Mouse (Mus musculus) adrenal gland, adult 18-20 months (tissue): ENCODE measurements at regions not wholly inside any gene's neighbourhood (a gene's known extent, or its start where the extent isn't known, plus 50 kb on each side); places are given as distances from the start of the nearest gene placed in this dataset.

Experiments used
- DNase-seq, 2 experiments: peaks; one replicate each; pipeline ENCODE4 v3.0.0; 2021 to 2022; ENCODE audit warnings: low spot score in 2 of 2

DNA sequence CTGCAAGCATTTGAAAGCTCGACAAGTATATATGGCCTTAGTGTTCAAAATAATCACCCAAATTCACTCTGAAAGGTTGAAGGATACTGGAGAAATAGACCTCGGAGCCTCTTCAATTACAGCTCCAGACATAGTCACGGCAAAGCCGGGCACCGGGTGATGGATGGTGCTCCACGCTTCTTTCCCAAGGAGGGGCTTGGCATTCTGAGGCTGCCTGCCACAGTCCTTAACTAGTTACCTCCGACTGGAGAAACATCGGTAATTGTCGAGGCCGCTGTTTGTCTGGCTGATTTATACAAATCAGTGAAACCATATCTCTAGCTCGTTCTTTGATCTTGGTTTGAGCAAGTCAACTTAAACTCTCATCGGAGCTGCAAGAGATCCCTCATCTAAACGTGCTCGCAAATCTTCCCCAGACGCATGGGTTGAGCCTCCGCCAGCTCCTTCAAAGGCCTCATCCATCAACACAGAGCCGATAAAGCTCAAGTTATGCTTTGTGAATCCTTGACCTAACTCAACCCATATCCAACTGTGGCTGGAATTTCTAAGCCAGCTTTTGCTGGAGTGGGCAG lies 145.4 kb upstream of the Stx16 start:
- peak in 1 of 2 experiments; percentile 9 for DNase-seq

DNA sequence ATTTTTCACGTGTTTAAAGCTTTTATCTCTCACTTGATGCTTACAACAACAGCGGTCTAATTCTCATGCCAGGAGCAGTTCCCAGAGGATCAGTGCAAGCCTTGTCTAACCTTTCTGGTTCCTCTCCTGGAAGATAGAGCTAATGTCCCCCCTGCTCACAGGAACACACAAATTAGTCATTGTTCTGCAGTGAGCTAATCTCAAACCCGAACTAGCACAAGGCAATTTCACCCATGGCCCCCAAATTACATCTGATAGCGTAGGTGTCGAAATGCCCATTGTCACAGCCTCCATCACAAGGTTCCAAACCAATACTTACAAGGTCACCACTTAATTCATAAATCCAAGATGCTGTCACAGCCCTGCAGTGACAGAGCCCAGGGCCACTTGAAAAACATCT lies 140.4 kb upstream of the Stx16 start:
- no peak for DNase-seq

DNA sequence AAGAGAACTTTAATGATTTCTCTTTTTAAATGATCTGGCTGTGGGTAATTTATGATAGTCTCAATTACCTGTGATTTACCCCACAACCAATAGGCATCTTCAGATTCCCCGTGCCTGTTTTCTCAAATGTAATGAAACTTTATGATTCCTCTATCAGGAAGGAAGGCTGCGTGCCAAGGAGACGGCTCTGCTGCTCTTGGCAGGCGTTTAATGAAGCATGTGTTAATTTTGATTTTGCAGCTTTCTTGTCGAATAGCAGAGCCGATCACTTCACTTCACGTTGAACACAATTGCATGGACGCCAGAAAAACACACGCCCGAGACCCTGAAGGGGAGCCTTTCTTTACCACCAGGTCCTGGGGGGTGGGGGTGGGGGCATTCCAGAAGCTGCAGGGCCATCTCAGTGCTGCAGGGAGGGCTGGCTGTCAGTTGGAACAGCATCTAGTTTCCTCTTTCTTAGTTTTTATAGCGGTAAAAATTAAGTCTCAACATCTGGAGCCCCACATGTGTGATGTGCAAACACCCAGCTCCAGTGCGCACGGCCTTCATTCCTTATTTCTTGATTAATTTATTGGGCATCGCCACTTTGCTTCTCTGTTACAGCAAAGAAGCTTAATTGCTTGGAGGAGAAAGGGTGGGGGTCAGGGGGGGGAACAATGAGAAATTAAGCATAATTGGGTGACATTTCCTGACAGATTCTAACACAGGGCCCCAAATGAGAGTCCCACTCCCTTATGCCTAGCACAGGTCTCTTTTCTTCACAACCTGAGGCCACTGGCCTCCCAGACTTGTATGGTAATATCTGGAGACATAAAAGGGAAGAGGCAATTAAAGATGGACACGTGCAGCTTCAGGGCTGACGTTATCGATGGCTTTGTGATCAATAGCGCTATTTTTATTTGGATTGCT lies 138.3 kb upstream of the Stx16 start:
- no peak for DNase-seq

DNA sequence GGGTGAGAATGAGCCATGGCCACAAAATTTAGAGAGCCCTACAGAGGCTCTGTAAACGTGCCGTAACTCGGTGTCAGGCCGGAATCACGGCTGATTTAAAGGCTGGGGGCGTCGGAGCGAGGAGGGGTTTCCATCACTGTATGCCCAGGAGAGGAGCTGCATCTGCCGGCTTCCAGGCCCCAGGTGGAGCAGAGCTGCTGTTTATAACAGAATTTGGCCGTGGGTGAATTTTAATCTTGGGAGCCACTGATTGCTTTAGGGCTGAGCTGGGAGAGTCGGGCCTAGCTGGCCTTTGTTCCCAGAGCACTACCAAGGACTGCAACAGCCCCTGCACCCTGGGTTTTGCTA lies 137.7 kb upstream of the Stx16 start:
- DNase-seq = no peak

DNA sequence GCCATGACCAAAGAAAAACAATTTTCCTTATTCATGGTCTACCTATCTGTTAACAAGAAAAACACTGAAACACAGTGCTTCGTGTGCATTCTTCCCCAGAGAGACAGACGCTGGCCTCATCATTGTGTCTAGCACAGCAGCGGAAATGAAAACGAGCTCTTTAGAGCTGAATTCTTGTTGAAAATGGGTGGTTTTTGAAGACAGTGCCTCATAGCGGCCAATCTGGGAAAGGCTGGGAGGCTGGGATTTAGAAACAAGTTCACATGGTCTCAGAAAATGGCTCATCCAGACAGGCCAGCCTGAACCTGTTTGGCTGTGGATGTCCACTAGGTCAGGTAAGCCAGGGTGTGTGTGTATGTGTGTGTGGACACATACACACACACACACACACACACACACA lies 130.7 kb upstream of the Stx16 start:
- DNase-seq = no peak

DNA sequence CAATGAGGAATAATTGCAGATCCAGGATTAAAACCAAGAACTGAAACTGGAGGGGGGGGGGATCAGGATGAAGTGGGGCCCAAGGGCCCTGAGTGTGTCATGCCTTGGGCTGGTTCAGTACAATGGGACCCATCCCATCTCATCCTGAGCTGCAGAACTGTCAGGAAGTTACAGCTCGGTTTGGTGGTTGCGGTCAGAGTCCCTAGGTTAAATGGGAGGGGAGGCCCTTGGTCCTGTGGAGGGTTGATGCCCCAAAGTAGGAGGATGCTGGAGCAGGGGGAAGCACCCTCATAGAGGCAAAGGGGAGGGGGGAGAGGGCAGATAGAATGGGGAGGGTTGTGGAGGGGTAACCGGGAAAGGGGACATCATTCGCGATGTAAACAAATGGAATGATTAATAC lies 127.5 kb upstream of the Stx16 start:
- DNase-seq = no peak

DNA sequence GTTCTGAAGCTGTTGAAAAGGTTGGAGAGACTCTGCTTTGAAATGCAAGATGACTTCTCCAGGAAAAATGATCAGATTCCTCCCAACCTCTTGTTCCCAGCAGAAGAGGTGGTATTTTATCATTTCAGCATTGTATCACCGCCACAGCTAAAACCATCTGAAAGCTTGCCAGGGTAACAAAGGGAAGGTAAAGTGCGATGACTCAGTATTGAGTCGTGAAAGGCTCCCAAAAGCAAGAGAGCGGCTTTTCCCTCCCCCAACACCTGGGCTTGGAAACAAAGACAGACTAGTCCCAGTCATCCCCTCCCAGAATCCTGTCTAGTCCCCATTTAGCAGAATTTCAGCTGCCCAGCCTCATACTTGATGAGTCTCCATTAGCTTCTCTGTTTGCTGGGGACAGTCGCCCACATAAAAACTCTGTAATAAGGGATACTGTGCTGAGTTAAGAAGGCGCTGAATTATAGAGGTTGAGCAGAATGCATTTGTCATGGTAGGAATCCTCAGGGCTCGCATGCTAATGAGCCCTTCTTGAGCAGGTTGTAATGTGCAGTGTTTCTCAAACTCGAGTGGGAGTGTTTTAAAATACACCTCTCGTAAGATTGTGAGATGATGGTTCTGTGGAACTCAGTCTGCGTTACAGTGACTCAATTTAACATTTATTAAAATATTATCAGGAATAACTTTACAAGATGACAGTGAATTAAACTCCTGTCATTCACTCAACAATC lies 125.8 kb upstream of the Stx16 start:
- DNase-seq = no peak

DNA sequence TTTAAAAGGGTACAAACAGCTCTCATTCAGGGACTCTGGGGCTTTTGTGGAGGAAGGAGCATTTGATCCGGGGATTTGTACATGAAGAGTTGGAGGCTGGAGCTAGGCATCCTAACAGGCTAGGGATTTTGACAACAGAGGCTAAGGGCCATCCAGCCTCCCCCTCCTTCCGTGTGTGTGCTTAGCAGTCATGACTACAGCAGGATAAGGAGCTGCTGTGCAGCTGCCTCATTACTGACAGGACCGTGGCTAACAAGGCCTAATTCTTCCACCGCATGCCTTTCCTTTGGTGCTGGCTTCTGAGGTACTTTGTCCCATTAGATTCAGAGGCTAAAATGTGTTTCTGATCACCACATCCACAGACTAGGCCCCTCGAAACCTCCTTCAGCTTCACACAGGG lies 110.0 kb upstream of the Stx16 start:
- DNase-seq = no peak

DNA sequence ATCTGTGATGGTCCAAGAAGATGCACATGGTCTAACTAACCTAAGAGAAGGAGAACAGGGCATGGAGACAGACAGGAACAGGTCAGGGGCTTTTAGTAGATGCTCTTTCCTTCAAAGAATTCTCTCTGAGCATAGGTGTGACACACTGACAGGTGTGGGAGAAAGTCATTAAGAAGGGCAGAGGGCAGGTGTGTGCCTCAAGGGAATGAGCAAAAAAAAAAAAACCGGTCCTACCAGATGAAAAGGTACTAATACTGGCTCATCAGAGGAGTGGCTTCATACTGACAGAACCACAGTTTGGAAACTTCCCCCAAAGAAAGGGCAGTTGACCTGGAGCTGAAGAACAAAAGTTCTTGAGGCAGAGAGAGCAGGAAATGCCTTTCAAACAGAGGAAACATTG lies 105.3 kb upstream of the Stx16 start:
- DNase-seq = no peak

DNA sequence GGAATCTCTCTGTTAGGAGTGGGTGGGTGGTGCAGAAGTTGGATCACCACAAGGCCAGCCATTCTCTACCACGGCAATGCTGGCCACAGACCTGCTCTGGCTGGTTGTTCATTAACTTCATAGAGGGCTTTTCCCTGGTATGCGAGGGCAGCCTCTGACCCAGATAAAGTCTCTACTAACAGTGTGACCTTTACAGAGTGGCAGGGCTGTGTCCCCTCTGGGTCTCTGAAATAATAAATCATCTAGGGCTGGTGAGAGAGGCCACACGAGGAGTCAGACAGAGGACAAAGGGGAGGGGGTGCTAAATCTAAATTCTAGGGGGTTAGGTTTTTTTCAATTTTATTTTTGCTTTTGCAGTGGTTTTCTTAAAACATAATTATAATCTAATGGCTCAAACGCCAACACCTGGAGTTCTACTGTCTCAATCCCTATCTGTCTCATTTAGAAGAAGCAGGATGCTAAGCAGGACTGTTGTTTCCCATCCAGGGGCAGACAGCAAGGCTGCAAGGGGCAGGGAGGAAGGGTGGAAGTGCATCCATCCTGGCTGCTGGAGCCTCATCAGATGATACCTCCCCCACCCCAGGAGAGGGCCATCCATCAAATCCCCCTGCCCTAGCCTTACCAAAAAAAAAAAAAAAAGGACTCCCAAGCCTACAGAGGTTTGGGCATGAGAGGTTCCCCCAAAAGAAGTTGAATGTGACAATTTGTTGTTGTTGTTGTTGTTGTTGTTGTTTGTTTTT lies 99.6 kb upstream of the Stx16 start:
- DNase-seq = no peak

DNA sequence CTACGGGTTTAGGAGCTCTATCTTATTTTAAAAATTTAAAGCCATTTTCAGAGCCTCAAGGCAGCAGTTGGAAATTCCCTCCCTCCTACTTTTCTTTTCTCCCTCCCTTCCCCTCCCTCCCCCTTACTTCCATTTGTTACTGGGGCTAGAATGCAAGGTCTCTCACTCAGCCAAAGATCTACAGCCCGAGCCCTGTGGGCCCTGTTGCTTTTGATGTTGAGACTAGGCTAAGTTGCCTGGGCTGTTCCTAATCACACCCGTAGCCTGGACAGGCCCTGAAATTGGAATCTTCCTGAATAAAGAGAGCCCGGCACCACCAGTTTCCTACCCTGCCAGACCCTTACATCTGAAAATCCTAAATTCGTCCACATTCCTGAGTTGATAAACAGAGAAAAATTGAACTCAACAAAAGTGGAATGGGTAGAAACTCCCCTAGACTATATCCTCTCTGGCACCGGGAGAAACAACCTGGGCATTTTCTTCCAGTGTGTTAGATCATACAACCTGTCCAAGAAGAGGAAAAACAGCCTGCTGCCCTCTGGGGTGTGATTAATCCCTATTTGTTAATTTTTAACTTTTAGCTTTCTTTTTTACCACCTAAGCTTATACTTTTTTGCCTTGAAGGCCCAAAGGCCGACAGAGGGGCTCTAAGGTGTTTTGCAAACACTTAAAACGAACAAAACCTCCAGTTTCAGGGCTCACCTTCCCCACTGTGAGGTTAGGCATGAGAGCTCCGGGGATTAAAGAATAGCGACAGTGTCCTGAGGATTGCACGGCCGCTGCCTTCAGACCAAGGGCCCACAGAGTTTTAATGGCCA lies 98.7 kb upstream of the Stx16 start:
- DNase-seq = no peak

DNA sequence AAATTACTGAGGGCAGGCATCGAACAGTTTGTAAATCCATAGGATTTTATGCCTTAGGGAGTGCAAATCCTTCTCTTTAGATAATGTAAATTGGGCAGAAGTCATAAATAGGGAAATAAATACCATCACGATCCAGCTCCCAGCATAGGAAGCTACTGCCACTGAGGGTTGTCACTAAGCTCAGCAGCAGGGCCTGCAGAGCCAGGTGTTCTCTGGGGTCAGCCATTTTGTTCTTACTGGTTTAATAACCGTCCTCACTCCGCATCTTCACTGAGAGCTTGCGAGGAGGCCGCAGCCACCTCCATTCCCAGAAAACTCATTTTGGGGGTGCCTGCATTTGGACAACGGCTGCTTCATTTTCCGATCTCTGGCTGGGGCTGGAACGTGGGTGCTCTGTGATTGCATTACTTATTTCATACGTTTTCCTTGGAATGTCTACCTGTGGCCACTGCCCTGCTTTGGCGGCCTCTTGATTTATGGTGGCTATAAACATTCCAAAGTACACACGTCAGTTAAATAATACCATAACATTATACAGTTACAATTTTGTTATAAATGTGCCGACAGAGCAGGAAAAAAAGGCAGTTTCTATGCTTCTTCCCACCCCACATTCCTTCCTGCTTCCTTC lies 97.9 kb upstream of the Stx16 start:
- no peak for DNase-seq

DNA sequence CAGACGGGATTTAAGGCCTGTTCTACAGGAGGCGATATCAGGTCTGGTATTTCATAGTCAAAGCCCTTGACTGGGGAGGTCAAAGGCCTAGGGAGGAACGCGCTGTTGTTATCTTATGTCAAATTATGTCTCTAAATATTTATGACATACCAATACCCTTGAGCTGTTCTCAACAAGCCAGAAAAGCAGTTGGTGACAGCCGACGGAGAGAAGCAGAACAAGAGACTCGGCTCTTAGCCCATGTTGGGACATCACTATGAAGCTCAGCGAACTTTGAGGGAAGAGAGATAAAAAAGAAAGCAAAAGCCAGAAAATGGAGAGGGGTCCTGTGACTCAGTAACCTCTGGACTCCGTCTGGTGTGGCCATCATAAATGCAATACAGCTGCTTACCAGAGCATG lies 95.1 kb upstream of the Stx16 start:
- DNase-seq = no peak

DNA sequence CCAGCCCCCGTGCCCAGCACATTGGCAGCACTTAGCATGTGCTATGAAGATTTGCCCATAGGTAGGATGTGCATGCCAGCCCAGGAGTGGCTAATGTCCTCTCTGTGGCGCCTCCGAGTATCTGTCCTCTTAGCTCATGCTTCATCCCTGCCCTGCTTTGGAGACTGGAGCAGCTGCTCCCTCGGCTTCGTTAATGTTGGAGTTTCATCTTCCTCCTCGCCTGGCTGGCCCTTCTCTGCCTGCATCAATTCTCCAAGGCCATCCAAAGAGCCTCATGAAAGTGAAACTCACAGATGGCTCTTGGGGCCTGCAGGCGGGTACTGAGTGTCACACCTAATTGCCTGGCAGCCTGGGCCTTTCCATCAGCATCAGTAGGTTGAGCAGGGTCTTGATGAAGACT lies 88.6 kb upstream of the Stx16 start:
- DNase-seq = no peak

DNA sequence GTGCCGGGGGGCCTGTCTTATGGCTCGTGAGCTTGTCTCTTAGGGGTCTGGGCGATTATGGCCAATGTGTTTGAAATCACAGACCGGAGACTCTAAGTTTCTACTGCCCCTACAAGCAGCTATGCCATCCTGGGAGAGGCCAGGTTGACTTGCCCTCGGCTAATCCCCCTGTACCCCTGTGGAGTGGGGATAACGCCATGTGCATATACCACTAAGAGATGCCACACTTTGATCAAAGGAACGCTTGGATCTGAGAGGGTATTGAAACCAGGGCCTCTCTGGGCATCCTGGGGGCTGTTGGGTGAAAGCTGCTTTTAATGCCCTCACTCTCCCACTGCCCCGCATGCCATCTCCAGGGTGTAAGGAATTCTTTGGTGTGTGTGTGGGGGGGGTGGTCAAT lies 88.2 kb upstream of the Stx16 start:
- no peak for DNase-seq

DNA sequence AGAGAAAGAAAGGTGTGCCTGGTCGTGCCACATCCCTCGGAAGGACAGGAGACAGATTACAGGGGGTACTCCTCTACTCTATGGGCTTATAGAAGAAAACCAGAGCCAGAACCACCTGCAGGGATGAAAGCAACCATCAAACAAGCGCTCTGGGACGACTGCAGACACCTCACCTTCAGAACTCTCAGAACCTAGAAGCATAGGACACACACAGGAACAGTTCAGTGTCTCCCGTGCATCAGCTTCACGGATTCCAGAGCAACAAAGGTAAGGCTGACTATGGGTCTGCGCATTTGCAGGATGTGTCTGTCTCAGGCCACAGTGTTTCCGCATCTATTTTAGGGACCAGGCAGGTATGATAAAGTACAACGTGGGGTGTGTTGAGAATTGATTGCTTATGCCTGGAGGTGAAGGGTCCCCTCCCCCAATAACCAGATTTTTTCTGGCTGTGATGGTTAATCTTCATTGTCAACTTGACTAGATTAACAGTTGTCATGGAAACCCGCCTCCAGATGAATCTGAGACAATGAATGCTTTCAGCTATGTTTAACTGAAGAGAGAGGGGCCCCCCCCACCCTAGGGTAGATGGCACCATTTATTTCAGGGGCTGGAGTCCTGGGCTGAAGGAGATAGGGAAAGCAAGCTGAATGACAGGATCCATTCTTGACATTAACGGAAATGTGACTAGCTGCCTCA lies 87.3 kb upstream of the Stx16 start:
- DNase-seq = no peak

DNA sequence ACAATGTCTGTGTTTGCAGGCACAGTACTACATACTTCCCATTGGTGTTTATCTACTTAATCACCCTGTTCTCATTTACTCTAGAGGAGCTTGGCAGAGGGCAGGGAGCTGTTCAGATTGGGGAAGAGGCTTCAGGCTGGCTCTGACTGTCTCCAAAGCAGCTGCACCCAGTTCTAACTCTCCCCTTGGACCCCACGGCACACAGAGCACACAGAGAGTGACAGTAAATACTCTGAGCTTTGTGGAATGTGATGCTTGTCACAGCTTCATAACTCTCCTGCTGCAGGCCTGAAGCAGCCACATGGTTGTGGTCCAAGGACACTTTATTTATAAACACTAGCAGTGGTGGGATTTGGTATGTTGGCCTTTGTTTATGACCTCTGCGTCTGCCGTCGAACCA lies 85.4 kb upstream of the Stx16 start:
- DNase-seq = no peak

DNA sequence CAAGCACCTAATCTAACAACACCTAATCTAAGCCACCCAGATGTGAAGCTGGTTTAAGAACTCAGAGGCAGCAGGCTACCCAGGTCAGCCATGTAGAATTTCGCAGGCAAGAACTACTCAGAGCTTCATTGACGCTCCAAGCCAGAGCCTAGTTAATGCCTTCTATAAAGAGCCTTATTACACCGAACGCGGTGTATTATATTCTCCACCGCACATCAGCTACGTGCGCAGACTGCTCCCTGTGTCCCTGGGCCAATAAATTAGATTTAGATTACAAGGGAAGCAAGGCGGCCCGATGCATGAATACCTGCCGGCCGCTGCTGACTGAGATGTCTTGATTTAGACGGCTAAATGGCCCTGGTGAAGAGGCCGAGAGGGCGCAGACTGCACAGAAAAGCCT lies 84.7 kb upstream of the Stx16 start:
- no peak for DNase-seq

DNA sequence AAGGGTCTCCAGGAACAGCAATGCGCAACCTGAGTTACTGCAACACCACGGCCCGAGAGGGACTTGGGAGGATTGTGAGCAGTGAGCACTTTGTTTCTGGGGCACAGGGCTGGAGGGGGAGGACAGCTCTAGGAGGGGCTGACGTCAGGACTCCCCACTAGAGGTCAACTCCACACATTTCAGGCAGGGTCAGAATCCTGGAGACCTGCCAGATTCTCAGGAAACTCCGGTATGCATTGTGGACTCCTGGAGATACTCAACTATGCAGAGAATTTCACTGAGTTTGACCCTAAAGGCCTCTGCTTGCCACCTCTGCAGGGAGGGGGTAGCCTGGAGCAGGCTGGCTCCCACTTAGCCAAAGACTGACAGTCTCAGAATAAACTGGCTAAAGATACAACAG lies 84.1 kb upstream of the Stx16 start:
- no peak for DNase-seq

DNA sequence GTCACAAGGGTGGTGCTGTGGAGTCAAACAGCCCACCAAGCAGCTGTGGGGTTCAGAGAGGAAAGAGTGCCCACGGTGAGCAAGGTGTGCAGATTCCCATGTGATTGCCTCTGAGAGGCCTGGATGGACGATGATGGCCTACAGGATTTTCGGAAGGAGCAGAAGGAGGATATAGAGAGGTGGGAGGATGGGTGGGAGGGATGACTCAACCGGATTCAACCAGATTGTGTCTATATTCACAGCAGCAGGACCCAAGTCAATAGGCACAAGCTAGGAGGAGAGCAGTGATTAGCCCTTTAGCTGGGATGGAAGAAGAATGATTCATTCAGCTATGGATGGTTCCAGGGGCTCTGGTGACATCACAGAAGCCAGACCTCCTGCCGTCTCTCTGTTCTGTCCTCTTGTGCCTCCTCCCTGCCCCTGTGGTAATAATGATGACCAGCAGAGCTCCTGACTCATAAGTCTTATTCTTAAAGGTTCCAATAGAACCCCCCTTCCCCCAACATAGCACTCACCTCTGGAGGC lies 82.6 kb upstream of the Stx16 start:
- DNase-seq = no peak
